In the genomic region with DNA sequence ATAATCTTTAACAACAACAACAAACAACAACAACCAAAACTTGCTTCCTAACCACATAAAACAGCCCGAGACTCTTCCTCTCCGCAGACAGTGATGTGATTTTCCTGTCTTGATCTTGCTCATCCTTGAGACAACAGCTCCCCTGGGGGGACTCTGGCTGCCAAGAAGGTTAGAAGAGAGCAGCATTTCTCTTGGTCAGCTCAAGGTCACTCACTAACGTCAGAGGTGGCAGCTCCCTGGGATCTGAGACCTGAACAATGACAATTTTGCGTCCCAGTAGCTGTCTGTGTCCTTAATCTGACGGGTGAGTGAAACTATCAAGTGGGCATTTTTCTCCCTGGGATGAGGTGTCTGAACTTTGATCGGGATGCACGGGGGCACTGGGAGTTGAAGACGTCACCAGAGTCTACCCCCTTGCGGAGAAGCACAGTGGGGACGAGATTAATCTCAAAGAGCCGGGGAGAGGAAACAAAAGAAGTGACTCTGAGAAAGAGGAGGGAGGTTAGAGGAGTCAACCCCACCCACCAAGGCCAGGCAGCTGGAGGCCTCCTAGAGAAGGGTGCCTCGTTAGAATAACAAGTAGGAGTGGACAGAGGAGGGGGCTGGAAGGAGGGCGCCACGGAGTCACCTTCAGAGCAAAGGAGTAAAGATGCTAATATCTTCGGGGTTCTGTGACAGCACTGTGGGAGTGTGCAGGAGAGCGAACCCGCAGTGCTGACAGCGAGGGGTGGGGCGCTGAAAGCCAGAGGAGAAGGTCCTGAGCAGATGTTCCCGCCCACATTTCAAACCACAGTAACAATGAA, we compare ENCODE assay signal across 8 mouse cellular contexts.
DNase-seq lines count a peak whose midpoint lies in the region; ATAC-seq lines count a peak whose summit lies in the region.

No protein-coding gene starts in this region.

- DNase-seq in heart, adult 11 months: peak; percentile 90
- DNase-seq in heart, adult 8-10 months (ENCODE audit: low spot score): no peak
- DNase-seq in adrenal gland, adult 2 months: peak; percentile 50
- DNase-seq in lung, postnatal 10 days: peak; percentile 29
- no peak for DNase-seq in left cerebral cortex, postnatal 36 days (ENCODE audit: low spot score in 2 of 2)

- peak overlapping the region; percentile 73 for H3K4me2 ChIP-seq in forebrain, embryonic 12.5 days
- peak overlapping the region; percentile 93 for H3K4me2 ChIP-seq in intestine, embryonic 16.5 days (ENCODE audit: low read depth, low read length)
- peak overlapping the region; percentile 84 for H3K4me2 ChIP-seq in stomach, embryonic 14.5 days (replicated peaks; ENCODE audit: low read depth, low read length)

- 2% methylated on average over 20 of the region's 20 CpGs for WGBS in forebrain, embryonic 12.5 days
- 5% methylated on average over 20 of the region's 20 CpGs for WGBS in intestine, embryonic 16.5 days
- 5% methylated on average over 20 of the region's 20 CpGs for WGBS in stomach, embryonic 14.5 days

- H3K4me1 ChIP-seq in forebrain, embryonic 12.5 days: peaks cover 13% of the 10 kb centered on the region
- H3K4me1 ChIP-seq in intestine, embryonic 16.5 days (ENCODE audit: control insufficient read depth, insufficient read depth, low read length): peaks cover 11% of the 10 kb centered on the region
- peaks cover 7% of the 10 kb centered on the region; the same call in 1 of the 2 replicates for H3K4me1 ChIP-seq in stomach, embryonic 14.5 days (ENCODE audit: control insufficient read depth, insufficient read depth, low read length)

- H3K27me3 ChIP-seq in forebrain, embryonic 12.5 days: peaks cover 20% of the 10 kb centered on the region
- H3K27me3 ChIP-seq in intestine, embryonic 16.5 days (replicated peaks; ENCODE audit: control insufficient read depth, insufficient read depth, low read length): no peaks in the 10 kb centered on the region; the same call in 1 of the 2 replicates
- H3K27me3 ChIP-seq in stomach, embryonic 14.5 days (ENCODE audit: control insufficient read depth, insufficient read depth, low read length): 0 out of 2 replicates have a peak, but pooled peaks cover 3% of the 10 kb centered on the region

- H3K4me3 ChIP-seq in forebrain, embryonic 12.5 days (replicated peaks): peak overlapping the region; percentile 41
- H3K4me3 ChIP-seq in intestine, embryonic 16.5 days (ENCODE audit: low read length): peak overlapping the region; percentile 47
- peak overlapping the region; percentile 29 for H3K4me3 ChIP-seq in stomach, embryonic 14.5 days (ENCODE audit: low read depth, low read length)

- no peaks in the 10 kb centered on the region for H3K36me3 ChIP-seq in forebrain, embryonic 12.5 days (replicated peaks)
- no peaks in the 10 kb centered on the region for H3K36me3 ChIP-seq in intestine, embryonic 16.5 days (ENCODE audit: control insufficient read depth, insufficient read depth, low read length)
- H3K36me3 ChIP-seq in stomach, embryonic 14.5 days (ENCODE audit: control insufficient read depth, insufficient read depth, low read length): no peaks in the 10 kb centered on the region

- H3K9ac ChIP-seq in forebrain, embryonic 12.5 days: peak overlapping the region; percentile 53
- peak overlapping the region; percentile 56 for H3K9ac ChIP-seq in intestine, embryonic 16.5 days (ENCODE audit: low read depth, low read length)
- H3K9ac ChIP-seq in stomach, embryonic 14.5 days (replicated peaks; ENCODE audit: low read depth, low read length): no peak overlapping the region

- intact Hi-C loops in left cerebral cortex, postnatal 36 days (cut with DNase I): loop anchor here (2.0 kb wide), 2 partner anchors 98 to 242 kb away; no protein-coding TSS in a partner anchor

- no peak overlapping the region for H3K27ac ChIP-seq in forebrain, embryonic 12.5 days
- H3K27ac ChIP-seq in intestine, embryonic 16.5 days (ENCODE audit: low read length): no peak overlapping the region
- no peak overlapping the region for H3K27ac ChIP-seq in stomach, embryonic 14.5 days (ENCODE audit: low read length)

- peak; percentile 72 for ATAC-seq in forebrain, embryonic 12.5 days (ENCODE audit: low FRiP score)
- peak; percentile 34; the same call in 1 of the 2 replicates for ATAC-seq in intestine, embryonic 16.5 days
- ATAC-seq in stomach, embryonic 14.5 days (ENCODE audit: insufficient number of reproducible peaks, insufficient read depth, low FRiP score, low read depth): peak; percentile 26

- H3K9me3 ChIP-seq in forebrain, embryonic 12.5 days: no peaks in the 10 kb centered on the region
- no peaks in the 10 kb centered on the region for H3K9me3 ChIP-seq in intestine, embryonic 16.5 days (ENCODE audit: control insufficient read depth, low read length)
- H3K9me3 ChIP-seq in stomach, embryonic 14.5 days (ENCODE audit: control insufficient read depth, low read depth, low read length): no peaks in the 10 kb centered on the region

Comparison
In these comparisons a context has a peak if more than half of its experiments do, and no peak if none do; other contexts are left out.
1. DNase-seq: peak in heart, adult 11 months (single experiment), adrenal gland, adult 2 months (single experiment) and lung, postnatal 10 days (single experiment); none in heart, adult 8-10 months (single experiment) and left cerebral cortex, postnatal 36 days (0 of 2).
2. Peak in every context shown above with its lines, with median percentiles within 50 percentile points of each other: ATAC-seq, H3K4me2 ChIP-seq and H3K4me3 ChIP-seq.